Mouse (Mus musculus) brain, adult 10 weeks (tissue): ENCODE results near the gene Jhy. TPM values are rescaled to one million over a fixed set of nuclear protein-coding genes. Genes with fewer than 3 reads are reported as not detected.

Experiments
- polyA plus RNA-seq: library from polyadenylated mRNA; stranded (reverse); fragments of 350-450 nt; fragmentation: Illumina TruSeq; extraction: RNeasy Lipid Tissue Mini Kit (QIAGEN cat#74804); gene quantifications from one replicate; pipeline ENCODE4 v1.2.3, GENCODE M21; 2015; ENCODE audit warnings: low read depth, low replicate concordance

Jhy gene
- 0.40 TPM for polyA plus RNA-seq

GRCm38 (mm10) chr9:40963586-40964417 is at the start of gene Jhy:
Jhy (minus strand) TSS chr9:40964118.

GRCm38 (mm10) chr9:41004415-41004814 is 40.5 kb upstream of the Jhy start, which contains the start of gene Crtam:
Crtam (minus strand) TSS chr9:41004628.

GRCm38 (mm10) chr9:40873556-40874470 is 90.1 kb downstream of the Jhy start, which contains the start of gene Bsx:
Bsx (plus strand) TSS chr9:40874127.

Other genes starting within 250 kb of the Jhy start
- 2,612 TPM for gene Hspa8, start 163.1 kb downstream of the Jhy start, polyA plus RNA-seq
- gene Bsx, start 90.0 kb downstream of the Jhy start, polyA plus RNA-seq, result not detected
- not detected for gene Crtam, start 40.5 kb upstream of the Jhy start, polyA plus RNA-seq
- 18.9 TPM for gene Ubash3b, start 197.6 kb upstream of the Jhy start, polyA plus RNA-seq